Mouse (Mus musculus) heart, embryonic 16.5 days (tissue): ENCODE data around the gene Acbd5. TPM values are rescaled to one million over a fixed set of nuclear protein-coding genes. Genes with fewer than 3 reads are reported as not detected.
A peak's percentile ranks its signal among the peaks of the same experiment; 100 is the strongest.

ENCODE experiments used
- ATAC-seq: fragments of 200-750 bp; cut with Nextera tagmentation; replicated peaks from 2 replicates; pipeline ENCODE4 v1.8.0; 2017; ENCODE audit warnings: moderate number of reproducible peaks; ENCODE audit not compliant: insufficient read depth, low FRiP score; ENCODE audit errors: extremely low read depth
- H3K27ac ChIP-seq: fragments of 300-500 bp; sonication (generic); 2 replicates; pipeline ENCODE4 v1.5.1; 2014; ENCODE audit warnings: mild to moderate bottlenecking, low read length, control low read depth, moderate library complexity
- H3K27me3 ChIP-seq: fragments of 300-500 bp; sonication (generic); 2 replicates; pipeline ENCODE4 v1.6.1; 2014; ENCODE audit warnings: low read length, mixed read lengths; ENCODE audit not compliant: control insufficient read depth, insufficient read depth
- H3K36me3 ChIP-seq: fragments of 300-500 bp; sonication (generic); 2 replicates; pipeline ENCODE4 v1.6.1; 2014; ENCODE audit not compliant: control insufficient read depth, insufficient read depth
- H3K4me1 ChIP-seq: fragments of 300-500 bp; sonication (generic); 2 replicates; pipeline ENCODE4 v1.6.1; 2014; ENCODE audit warnings: low read length, mixed read lengths; ENCODE audit not compliant: control insufficient read depth, insufficient read depth
- H3K4me2 ChIP-seq: fragments of 300-500 bp; sonication (generic); 2 replicates; pipeline ENCODE4 v1.6.1; 2014; ENCODE audit warnings: low read depth, mild to moderate bottlenecking, control low read depth, low read length
- H3K4me3 ChIP-seq: fragments of 300-500 bp; sonication (generic); 2 replicates; pipeline ENCODE4 v1.5.1; 2014; ENCODE audit warnings: mild to moderate bottlenecking, control low read depth, low read length
- H3K9ac ChIP-seq: fragments of 300-500 bp; sonication (generic); 2 replicates; pipeline ENCODE4 v1.6.1; 2014; ENCODE audit warnings: low read length, control low read depth
- H3K9me3 ChIP-seq: fragments of 300-500 bp; sonication (generic); replicated peaks from 2 replicates; pipeline ENCODE4 v1.6.1; 2016; ENCODE audit warnings: low read length; ENCODE audit not compliant: control insufficient read depth
- WGBS: fragments of 180-500 bp; shearing (Covaris S2); extraction: QIAGEN DNeasy Blood & Tissue Kit; methylation state at CpG from one replicate; pipeline ENCODE4 v1.1.7; 2014; 5-methylcytosine and 5-hydroxymethylcytosine counted together
- polyA plus RNA-seq: library from polyadenylated mRNA; unstranded; fragments of >200 nt; fragmentation: Nextera tagmentation; extraction: Ambion mirVana; gene quantifications from 2 replicates; pipeline ENCODE4 v1.2.1, GENCODE M21; 2015

The Acbd5 gene
- polyA plus RNA-seq, 1 experiment from 2014 or later = 27.7 TPM

DNA sequence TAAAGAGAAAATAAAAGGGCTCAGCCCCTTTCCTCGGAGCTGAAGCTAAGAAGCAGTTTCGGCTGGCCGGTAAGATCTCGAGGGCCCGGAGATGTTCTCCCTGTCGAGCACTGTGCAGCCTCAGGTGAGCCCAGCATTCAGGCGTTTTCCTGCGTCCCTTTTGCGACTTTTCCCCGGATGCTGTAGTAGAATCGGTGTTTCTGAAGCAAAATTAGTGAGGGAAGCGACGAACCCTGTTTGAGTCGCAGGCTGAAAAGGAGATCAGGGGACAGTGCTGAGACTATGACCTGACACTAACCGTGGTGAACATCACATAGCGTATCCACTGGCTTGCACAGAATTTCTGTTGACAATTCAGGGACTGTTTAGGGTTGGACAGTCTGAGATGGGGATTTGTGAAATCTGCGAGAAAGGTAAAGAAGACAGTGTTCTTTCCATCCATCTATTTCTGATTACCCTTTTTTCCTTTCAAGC, 88.7 kb downstream of the Acbd5 start:
- 0 out of 2 replicates have a peak, but pooled peaks cover 2% of the 10 kb centered on the region for H3K36me3 ChIP-seq
- H3K27ac ChIP-seq = peak overlapping the region; percentile 100
- H3K4me3 ChIP-seq = peak overlapping the region; percentile 82
- 0 out of 2 replicates have a peak, but pooled peaks have one; percentile 1 for ATAC-seq
- peaks cover 21% of the 10 kb centered on the region for H3K4me1 ChIP-seq
- H3K27me3 ChIP-seq = no peaks in the 10 kb centered on the region
- WGBS = 0% methylated on average over 17 of the region's 17 CpGs
- H3K4me2 ChIP-seq = peak overlapping the region; percentile 54
- H3K9ac ChIP-seq = peak overlapping the region; percentile 85
- H3K9me3 ChIP-seq = no peaks in the 10 kb centered on the region

Other genes starting within 250 kb of the Acbd5 start
- 34.8 and 36.3 TPM in 2 replicates for gene Pdss1, start 172.6 kb upstream of the Acbd5 start, polyA plus RNA-seq
- 31.3 and 36.5 TPM in 2 replicates for gene Abi1, start 27.9 kb upstream of the Acbd5 start, polyA plus RNA-seq
- 7.4 and 9.6 TPM in 2 replicates for gene Mastl, start 87.9 kb downstream of the Acbd5 start, polyA plus RNA-seq
- 43.9 and 48.5 TPM in 2 replicates for gene Yme1l1, start 88.2 kb downstream of the Acbd5 start, polyA plus RNA-seq
- gene 4931423N10Rik, start 139.3 kb downstream of the Acbd5 start, polyA plus RNA-seq = not detected in 2 replicates